Mouse (Mus musculus) left cerebral cortex, postnatal 4 days (tissue): ENCODE measurements around the gene Cbr4. TPM values are rescaled to one million over a fixed set of nuclear protein-coding genes. Genes with fewer than 3 reads are reported as not detected.

Experiments
- DNase-seq: peaks from one replicate; pipeline ENCODE4 v3.0.0-alpha.2; 2022
- intact Hi-C: fragments of 180-260 bp; cut with DNase I; formaldehyde crosslinking; loops from one replicate; pipeline ENCODE4 v1.15.1; 2025
- total RNA-seq, 2 experiments: library from RNA; stranded (reverse); gene quantifications; 2 replicates each; pipeline ENCODE4 v1.2.3; 2021

The Cbr4 gene
- total RNA-seq, 2 experiments from 2014 or later, result 12.5 to 14.0 TPM

DNA sequence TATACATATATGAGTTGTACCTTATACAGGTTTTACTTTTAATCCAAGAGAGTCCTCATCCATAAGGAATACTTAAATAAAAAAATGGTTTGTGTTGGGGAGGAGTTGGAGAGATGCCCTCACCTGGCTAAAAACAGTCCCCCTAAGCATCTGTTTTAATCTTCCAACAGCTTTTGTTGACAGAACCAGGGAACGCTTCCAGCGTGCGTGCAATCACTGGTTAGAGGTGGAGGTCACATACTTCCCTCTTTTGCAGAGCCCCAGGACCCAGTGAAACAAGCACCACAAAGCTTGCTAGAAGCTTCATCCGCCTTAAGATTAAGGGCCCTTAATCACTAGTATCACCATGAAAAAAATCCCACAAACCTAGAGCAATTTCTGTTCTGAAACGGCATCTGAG is 49.9 kb downstream of the Cbr4 start:
- no peak for DNase-seq
- intact Hi-C loops, result loop anchor here (10.0 kb wide), 1 partner anchor 527 kb away; no protein-coding TSS in a partner anchor

DNA sequence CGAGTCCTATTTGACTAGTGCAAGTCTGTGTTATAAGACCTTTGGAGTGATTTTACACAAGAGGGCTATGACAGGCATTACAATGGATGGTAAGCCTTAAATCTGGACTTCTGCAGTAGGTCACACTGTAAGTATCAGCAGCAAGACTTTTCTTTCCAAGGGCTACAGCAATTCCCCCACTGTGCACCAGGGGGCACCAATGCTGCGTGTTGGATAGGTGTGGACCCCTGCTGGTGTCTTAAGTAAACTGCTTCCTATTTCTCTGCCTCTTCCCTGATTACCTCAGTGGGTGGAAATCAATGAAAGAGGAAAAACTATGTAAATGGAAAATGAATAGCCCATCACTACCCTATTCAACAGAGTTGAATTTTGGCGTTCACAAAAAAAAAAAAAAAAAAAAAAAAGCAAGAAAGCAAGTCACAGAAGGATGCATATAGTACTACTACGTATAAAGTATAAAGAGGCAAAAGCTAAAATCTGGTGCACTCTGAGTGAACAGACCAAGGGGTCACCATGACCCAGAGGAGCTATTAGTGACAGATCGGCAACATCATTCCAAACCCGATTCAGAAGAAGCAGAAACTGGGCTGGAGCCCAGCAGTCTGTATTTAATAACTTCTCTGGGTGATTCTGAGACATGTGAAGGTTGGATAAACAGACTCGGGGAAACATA is 52.4 kb downstream of the Cbr4 start:
- intact Hi-C loops, result loop anchor here (5.0 to 10.0 kb wide), 3 partner anchors 47 to 525 kb away; no protein-coding TSS in a partner anchor
- DNase-seq, result peak; percentile 85

DNA sequence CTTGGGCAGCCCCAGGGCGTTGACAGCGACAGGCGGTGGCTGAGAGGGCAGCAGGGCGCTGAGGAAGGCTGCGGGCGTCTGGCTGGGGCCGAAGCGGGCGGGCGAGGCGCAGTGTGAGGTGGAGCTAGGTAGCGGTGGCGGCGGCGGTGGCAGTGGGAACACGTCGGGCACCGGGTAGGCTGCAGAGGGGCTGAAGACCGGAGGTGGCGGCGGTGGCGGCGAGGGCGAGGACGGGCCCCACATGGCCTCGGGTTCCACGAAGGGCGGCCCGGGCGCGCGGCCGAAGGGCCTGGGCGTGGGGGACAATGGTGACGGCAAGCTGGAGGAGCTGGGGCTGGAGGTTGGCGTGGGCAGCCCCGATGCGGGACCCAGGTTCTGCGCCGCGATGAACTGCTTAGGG is 62.1 kb downstream of the Cbr4 start:
- no peak for DNase-seq
- intact Hi-C loops, result no loop called here

DNA sequence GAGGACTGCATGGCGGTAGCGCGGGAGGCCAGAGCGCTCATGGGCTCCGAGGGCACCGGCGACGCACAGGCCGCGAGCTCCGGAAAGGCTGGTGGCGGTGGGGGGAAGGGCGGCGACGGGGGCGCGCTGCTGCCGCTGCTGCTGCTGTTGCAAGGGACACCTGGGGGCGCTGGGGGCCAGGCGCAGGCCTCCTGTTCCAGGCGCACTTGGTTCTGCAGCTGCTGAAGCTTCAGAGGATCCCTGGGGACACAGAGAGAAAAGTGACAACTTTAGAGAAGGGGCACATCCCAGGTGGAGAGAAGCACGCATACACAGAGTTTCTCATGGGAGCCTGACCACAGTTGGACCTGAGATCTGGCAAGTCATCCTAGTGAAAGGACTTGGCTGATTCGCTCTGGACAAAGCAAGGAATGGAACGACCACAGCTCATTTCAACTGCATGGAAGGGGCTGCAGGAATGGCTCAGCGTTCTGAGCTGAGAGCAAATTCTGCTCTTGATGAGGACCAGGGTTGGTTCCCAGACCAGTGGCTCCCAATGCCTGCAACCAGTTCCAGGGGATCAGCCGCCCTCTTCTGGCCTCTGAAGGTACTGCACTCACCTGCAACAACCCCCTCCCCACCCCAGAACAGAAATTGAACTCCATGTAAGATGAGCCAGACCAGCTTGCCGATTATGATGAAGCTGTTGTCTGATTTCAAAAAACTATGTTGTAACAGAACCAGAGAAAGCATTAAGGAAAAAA is 62.6 kb downstream of the Cbr4 start:
- intact Hi-C loops, result loop anchor here (10.0 kb wide), 1 partner anchor 135 kb away; no protein-coding TSS in a partner anchor
- no peak for DNase-seq

DNA sequence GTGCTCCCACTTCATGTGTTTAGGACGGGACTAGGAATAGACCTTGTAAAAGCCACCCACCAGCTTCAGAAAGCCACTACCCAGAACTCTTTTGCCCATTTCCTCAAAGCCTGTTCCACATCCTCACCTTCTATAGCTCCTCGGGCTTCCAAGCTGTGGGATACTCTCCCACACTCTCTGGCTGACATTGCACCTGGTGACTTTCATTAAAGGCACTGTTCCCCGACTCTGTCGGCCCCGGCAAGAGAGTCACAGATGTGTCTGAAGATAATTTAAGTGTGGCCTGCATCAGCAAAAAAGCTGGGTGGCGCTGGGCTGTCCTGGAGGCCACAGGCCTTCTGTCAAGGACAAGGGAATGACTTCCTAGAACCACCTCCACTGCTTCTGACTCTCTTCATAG is 64.7 kb downstream of the Cbr4 start:
- intact Hi-C loops, result loop anchor here (10.0 kb wide), 1 partner anchor 133 kb away; no protein-coding TSS in a partner anchor
- DNase-seq, result no peak

DNA sequence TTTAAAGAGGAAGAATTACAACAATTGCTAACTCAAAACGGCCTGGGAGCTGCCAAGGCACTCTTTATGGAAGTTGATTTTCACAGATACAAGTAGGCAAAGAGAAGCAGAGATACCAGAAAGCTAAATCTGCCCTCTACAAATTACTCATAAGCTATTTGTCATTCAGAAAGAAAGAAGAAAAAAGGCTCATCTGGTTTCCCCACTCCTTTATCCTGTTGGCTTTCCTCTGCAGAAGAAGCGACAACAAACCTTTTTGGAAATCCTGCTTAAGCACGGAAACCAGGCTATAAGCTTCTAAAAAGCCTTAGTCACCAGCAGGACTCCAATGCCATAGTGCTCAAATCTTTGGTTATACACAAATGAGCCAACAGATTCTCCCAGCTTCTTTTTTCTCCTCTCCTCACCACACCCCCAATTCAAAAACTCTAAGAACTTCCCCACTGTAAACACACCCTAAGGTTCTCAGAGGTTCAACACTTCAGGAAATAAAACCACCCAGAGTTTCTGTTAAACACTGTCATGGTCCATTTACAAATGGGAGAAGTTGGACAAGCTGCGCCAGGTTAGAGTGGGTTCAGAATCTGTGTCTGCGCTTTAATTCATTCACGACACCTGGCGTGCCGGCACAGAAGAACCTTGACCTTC is 65.3 kb downstream of the Cbr4 start:
- no peak for DNase-seq
- intact Hi-C loops, result loop anchor here (10.0 kb wide), 1 partner anchor 132 kb away; no protein-coding TSS in a partner anchor

DNA sequence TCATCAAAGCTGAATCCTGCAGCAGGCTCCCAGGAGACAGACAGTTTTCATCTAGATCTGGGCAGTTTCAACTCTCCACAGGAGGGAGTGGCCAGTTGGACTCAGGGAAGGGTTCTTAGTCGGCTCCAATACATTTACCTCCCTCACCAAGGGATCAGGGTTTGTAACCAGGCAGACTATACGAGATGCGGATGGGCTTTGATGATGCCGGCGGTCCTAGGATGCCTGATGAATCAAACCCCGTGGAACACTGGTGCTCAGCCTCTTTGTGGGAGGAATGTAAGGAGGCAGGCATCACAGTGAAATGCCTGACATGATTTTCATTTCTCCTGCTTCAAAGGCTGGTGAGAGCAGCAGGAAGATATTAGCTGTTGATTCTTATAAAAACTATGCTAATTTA is 67.8 kb downstream of the Cbr4 start:
- intact Hi-C loops, result loop anchor here (10.0 kb wide), 1 partner anchor 129 kb away; no protein-coding TSS in a partner anchor
- no peak for DNase-seq

DNA sequence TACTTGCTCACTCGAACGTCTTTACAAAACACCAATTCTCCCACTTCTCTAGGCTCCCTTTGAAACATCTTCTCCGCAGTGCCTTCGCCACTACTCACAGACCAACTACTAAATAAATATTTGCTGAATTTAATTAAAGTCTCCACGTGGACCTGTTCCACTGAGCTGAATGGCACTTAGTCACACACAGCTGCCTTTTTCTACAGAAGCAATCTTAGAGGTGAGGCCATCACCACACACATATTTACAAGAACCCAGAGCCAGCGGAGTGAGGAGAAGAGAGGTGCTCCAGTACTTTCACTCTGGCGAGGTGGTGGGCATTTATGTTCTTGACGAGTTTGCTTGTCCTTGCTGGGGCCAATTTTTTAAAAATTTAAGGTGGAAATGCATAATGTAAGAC is 68.7 kb downstream of the Cbr4 start:
- intact Hi-C loops, result loop anchor here (10.0 kb wide), 1 partner anchor 129 kb away; no protein-coding TSS in a partner anchor
- no peak for DNase-seq
